Mouse (Mus musculus) hindlimb bud, embryonic 11.5 days (tissue): ENCODE data around the gene Gimd1.

Experiments
- DNase-seq: peaks from one replicate; pipeline ENCODE4 v3.0.0-alpha.2; 2012; ENCODE audit warnings: low read depth, low spot score; ENCODE audit errors: extremely low spot score

Gimd1 gene

DNA sequence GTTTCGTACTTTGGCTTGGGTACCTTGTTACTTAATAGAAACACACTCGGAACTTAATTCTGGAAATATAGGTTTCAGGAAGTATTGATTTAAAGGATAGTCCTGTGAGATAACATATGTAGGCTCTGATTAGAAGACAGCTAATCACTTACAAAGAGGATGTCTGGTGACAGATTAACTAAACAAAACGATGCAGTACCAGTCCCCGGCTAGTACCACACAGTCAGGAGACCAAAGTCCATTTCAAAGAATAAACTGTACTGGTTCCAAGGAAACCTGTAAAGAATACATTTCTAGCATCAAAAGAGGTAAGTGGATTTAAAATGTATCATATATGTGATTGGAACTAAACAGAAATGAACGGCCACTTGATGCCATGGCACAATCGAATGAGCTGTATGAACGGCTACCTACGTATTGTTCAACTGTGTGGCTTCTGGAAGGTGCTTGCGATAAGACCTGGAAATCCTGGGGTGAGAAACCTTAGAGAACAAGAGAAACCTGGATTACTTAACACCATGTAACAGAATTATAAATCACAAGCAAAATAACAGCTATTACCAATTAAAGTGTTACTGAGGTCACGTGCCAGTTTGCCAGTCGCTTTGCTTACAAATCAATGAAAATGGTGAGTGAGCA lies at the start of gene Gimd1:
Gimd1 (plus strand) TSS at position 220 of the 639 bp plus-strand sequence.
- no peak for DNase-seq

DNA sequence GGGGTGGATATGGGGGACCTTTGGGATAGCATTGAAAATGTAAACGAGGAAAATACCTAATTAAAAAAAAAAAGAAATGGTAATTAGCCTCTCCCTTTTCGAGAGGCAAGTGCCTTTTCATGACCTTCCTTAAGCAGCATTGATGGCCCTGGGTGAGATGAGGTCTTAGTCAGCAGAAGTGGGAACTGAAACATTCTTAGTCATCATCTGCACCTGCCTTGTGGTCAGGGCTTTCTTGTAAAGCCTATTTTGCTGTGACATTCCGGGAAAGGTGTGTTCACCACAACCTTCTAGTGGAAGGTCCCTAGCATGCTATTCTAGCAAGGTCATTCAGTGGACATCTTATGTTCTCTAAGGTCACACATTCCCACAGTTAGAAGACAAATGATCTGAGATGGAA lies 48.4 kb upstream of the Gimd1 start:
- no peak for DNase-seq

DNA sequence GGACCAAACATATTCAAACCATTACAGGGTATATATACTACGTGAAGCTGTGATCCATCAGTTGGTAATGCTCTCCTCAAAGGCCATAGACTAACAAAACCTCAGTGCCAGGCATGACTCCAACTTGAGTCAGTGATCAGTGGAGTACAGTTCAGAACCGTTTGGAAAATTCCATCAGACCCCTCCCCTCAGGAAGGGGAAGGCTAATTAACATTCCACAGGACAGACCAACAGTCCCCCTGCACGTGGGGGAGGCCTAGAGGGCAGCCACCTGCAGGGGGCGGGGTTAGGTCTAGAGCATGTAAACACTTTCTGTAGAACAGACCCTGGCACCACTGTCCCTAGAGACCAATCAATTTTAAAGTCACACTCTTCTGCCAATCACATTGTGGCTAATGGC lies 47.3 kb upstream of the Gimd1 start:
- no peak for DNase-seq

DNA sequence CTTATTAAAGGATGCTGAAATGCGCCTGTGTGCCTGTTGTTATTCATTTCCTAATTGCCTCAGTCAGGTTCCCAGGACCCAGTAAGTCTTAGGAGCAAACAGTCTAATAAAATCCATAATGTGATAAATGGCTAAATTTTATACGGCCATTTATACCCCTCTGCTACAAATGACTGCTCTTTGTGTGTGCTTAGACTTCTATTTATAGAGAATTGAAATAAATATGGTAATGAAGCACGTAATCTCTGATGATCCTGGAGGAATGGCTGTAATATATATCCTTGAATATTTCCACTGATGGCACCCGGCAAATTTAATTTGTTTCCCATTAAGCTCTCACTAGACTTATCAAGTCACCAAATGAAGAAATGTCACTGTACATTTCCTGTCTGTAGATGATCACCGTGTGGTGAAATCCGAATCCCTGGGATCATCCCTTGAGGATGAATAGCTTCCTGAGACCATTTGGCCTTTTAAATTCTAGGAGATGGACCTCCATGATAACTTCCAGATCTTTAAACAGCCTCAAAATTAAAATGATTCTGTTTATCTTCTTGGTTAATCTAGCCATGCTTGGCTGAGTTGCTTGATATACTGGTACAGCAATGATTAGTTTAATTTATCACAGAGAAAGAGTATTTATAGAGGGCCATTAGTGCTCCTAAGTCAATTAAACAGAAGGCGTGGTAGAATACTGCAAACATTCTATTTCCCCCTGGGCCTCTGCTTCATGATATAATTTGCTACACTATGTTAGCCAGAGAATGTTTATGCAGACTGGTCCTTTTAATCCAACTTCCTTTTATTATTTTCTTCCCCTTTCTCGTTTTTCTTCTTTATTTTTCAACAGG lies 44.3 kb upstream of the Gimd1 start:
- DNase-seq: no peak

DNA sequence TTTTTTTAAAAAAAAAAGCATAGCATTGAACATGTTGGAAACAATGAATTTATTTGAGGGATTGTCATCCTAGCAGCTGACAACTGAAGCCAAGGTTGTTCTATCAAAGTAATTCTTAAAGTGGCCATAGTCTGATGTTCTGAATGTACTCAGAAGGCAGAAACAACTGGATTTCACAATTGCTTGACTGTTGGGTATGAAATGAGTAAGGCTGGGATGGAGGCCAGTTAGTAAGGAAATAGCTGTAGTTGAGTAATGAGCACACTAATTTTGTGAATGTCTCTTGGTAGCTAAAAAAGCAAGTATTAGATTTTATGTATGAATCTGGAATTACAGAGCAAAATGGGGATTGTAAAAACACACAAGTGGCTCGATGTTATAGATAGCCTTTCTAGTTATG lies 41.5 kb upstream of the Gimd1 start:
- DNase-seq: no peak

DNA sequence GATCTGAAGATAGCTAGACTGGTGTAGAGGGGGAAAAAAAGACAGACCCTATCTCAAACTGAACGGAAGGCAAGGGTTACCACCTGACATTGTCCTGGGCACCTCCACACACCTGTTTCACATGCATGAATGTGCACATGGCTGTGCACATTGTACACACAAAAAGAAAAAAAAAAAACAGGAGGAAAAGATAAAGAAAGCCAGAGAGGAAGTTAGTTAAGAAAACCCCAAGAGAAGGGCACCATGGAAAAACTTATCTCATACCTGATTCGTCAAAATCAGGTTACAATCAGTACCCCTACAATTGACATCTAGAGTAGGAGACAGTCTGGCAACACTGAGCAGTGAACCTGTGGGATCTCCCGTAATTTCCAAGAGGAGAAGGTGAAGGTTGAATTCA lies 39.6 kb upstream of the Gimd1 start:
- no peak for DNase-seq

DNA sequence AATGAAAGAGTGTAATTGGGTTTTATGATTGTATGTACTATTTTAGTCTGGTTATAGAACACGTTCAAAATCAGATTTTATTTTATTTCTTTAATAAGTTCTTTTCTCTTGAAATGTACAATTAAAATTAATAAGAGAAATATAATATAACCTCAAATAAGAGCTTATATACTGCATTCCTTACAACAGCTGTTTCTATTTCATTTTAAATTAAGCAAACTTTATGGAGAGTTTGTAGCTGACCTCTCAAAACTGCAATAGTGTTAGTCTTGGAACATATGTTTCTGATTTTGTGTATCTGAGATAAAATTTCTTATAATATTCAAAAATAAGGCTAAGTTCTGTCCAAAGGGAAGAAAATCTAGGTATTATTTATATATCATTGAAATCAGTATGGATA lies 39.0 kb upstream of the Gimd1 start:
- no peak for DNase-seq

DNA sequence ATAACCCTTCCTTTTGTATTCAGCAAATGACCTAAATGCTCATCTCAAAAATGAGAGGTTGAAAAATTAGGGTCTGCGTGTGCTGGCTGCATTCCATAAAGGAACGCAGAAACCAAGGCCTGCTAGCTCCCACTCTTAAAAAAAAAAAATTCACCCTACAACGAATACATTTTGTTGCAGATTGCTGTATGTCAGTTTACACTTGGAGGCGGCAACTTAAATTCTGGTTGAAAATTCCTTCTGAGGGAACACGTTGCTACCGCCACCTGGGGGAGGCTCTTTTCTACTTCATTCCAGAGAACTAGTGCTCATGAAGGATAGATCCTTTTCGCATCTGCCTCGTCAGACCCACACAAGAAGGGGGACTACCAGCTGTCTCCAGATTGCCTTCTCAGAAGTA lies 879 bp upstream of the Gimd1 start:
- no peak for DNase-seq

DNA sequence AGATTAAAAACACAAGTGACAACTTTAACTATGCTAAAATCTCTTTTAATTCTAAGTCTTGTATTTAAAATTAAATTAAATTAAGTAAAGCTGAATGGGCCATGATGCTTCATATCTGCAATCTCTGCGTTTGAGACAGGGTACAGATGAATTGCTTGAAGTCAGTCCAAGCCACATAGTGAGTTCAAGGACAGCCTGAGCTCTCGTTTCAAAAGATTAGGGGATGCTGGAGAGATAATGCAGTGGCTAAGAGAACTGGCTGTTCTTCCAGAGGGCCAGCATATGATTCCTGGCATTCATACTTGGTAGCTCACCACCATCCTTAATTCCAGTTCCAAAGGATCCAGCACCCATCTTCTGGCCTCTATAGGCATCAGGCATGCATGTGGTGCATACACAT lies 3.6 kb downstream of the Gimd1 start:
- DNase-seq: no peak

DNA sequence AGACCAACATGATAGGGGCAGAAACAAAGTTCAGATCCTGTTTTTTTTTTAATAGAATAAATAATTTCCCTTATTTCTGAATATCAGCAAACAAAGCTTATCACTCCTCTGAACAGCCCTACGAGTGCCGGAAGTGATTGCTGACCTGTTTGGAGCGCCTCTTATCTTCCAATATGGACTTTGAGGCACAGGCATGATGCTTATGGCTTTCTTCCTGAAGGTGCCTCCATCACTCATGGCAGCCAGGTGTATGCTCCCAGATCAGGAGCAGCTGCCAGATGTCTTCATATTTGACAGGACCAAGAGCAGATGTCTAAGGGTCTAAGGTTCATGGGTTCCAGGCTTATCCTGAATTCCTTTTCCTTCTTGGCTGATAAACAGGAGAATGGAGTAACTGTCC lies 7.5 kb downstream of the Gimd1 start:
- DNase-seq: no peak

DNA sequence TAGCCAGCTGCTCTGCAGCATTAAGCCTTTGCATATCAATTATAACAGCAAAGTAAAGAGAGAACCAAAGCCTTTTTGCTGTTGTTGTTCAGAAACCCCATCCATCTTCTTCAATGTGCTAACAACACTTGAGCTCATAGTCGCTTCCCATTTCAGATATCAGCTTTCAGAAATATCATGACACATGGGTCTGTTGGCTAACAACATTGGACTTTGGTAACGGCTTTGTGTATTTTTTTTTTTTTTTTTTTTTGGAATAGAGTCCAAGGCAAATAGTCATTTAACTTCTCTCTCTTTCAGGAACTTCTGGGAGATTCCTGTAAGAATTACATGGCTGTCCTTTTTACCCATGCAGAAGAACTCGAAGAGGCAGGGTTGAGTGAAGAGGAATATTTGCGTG lies 14.5 kb downstream of the Gimd1 start:
- no peak for DNase-seq

DNA sequence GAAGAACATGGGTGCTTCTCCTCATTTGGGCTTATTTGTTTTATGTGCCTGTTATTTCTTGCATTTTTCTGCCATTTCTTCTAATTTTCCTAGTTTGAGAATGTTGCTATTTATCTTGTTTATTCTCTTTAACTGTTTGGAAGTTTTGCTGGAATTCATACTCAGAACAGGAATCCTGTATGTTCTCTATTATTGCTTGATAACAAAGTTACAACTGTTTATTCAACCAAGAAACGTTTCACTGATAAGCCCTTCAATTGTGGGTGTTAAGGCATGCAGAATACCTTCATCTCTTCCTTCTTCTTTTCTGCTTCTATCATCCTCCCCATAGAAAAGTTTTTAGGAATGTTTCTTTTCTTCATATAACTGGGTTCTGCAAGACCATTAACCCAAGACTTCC lies 17.2 kb downstream of the Gimd1 start:
- DNase-seq: no peak

DNA sequence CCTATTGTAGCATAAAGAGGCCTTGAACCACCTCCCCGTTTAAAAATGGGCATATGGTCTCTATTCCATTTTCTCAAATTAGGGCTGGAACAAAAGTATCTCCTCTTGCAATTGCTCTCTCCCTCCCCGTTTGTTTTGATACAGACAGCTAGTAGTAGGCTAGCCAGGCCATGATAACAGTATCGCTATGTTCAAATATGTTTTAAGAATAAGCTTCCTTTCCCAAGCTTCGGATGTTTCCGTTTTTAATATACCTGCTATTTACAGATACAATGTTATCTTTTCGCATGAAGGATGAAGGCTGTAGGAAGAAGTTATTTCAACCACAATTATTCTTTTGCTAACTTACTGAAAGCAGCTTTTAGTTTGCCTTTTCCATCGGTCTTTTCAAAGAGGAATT lies 19.7 kb downstream of the Gimd1 start:
- no peak for DNase-seq

DNA sequence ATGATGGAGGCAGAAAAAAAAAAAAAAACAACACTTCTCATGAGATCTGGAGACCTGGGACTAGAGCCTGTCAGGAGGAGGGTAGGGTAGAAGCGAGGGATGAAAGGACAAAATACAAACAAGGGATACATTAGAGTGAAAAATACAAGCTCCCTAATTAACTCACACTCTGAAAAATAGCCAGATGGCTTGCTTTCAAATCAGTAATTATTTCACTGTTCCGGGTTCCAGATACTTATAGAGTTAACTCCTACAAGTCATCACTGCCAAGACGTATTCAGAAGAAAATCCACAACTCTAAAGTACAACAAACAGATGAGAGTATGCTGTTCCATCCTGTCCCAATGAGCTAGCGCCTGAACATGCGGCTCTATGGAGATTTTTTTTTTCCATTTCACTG lies 20.6 kb downstream of the Gimd1 start:
- no peak for DNase-seq

DNA sequence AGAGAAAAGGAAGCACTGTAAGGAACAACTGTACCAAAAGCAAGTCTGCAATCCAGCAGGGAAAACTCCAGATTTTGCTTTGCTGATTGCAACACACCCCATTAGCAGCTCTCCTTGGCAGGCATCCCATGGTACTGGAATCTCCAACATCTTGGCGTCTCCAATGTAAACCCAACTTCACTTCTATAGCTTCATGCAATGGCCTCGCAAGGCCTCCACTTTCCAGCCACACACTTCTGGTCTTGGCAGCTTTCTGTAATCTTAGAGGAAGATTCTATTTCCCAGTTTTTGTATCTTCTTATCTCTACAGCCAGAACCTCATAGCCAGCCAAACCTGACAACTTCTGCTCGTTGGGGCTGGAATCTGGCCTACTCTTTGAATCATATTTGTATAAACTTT lies 22.2 kb downstream of the Gimd1 start:
- no peak for DNase-seq

DNA sequence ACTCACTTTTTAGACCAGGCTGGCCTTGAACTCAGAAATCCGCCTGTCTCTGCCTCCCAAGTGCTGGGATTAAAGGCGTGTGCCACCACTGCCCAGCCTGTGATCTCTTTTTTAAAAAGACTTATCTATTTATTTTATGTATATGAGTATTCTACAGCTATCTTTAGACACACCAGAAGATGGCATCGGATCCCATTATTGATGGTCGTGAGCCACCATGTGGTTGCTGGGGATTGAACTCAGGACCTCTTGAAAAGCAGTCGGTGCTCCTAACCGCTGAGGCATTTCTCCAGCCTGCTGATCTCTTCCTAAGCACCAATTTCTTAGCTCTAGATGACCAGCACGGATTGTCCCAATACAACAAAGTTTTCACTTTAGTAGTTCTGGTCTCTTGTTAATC lies 24.3 kb downstream of the Gimd1 start:
- DNase-seq: no peak

DNA sequence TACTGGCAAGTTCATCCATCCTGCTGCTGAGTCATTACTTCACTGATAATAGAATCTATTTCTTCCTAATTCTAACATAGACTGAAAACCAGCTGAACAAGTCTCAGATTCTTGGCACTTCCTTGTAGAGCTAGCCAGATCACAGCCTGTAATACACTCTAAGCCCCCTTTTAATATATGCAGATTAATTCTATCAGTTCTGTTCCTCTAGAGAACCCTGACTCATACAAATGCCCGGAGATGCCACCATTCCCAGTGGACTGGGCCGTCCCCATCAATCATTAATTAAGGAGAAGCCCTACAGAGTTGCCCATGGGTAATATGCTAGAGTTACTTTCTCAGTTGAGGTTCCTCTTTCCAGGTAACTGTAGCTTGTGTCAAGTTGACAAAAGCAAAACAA lies 26.3 kb downstream of the Gimd1 start:
- DNase-seq: no peak

DNA sequence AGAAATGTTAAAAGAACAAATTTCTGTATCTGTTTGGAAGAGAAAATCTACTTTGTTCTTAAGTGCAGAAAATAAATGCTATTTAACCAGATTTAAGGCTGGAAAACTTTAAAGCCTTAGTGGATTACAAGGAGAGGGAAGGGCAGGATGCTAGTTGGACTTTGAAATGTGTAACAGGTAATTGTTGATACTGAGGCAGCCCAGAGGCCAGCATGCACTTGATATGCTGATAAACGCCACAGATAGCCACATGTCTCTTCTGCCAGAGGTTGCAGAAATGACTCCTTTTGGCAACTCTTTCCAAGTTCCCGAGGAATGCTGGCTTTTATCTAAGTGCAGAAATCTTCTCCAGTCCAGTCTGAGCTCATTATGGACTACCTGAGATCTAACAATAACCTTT lies 47.9 kb downstream of the Gimd1 start:
- no peak for DNase-seq

DNA sequence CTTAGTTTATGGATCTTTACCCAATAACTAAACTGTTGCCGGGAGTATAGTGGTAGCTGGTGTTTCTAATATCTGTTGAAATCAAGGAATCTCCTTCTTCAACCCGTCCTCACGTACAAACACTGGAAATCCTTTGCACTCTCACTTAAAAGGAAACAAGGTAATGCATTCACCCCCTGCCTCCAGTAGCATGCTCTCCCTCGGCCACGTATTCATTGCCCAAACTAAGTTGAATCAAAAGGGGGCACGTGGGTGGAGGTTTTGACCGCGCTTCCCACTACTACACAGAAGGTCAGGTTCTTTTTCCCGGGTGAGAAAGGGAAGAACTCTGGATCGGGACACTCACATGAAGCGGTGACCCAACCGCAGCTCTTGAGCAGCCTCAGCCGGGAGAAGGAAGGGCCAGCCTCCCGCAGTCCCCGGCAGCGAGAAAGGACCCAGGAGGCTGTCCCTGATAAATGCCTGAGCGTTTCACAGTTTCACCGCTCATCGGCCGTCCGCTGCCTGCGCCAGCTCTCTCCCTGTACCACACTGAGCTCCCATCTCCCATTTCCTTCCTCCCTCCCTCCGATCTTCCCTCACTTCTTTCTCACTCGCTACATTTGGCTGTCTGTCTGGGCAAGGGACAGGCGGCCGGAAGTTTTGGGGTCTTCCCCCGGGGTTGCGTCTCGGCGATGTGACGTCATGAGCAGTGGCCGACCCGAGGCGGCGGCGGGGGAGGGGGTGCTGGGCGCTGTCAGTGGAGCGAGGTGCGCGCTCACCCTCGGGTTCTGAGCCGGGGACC lies 54.0 kb downstream of the Gimd1 start, which contains the start of gene Tbck:
Tbck (plus strand) TSS at position 698 of the 784 bp plus-strand sequence.
- DNase-seq: peak; percentile 70

DNA sequence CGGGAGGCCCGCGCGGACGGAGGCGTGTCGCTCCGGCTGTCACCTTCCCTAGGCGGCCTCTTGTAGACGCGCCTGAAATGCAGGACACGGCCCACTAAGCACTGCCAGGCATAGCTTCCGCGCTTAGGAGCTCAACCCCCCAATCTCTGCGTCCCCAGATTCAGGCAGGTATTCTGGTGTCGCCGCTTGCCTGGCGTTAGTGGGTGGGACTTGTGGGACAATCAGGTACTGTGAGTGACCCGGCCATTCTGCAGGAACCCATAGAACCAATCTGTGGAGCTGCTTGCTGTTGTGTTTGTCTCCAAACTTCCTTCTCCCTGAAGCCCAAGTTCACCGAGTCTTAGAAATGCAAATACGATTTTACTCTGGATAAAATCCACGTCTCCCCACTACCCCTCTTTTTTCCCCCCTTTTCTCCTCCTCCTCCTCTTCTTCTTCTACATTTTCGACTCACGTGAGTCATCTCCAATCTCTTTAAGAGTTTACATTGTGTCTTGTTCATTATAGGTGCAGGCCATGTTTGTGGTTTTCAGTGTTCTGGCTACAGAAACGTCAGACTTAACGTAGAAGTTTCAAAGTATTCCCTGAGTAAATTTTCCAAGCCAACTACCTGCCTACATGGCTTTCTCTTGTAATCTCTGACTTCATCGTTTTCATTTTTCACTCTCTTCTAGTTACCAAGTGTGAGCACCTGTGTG lies 54.8 kb downstream of the Gimd1 start, which contains the start of gene Aimp1:
Aimp1 (minus strand) TSS at position 140 of the 698 bp plus-strand sequence.
- no peak for DNase-seq
